Mouse (Mus musculus) cerebellum, postnatal 4 days (tissue): ENCODE results near the gene Apmap.
A peak's percentile ranks its signal among the peaks of the same experiment; 100 is the strongest.

Experiments used
- DNase-seq, 2 experiments: peaks; one replicate each; pipeline ENCODE4 v3.0.0; 2022; ENCODE audit warnings: low spot score in 2 of 2, mixed read lengths in 1 of 2

Gene Apmap

DNA sequence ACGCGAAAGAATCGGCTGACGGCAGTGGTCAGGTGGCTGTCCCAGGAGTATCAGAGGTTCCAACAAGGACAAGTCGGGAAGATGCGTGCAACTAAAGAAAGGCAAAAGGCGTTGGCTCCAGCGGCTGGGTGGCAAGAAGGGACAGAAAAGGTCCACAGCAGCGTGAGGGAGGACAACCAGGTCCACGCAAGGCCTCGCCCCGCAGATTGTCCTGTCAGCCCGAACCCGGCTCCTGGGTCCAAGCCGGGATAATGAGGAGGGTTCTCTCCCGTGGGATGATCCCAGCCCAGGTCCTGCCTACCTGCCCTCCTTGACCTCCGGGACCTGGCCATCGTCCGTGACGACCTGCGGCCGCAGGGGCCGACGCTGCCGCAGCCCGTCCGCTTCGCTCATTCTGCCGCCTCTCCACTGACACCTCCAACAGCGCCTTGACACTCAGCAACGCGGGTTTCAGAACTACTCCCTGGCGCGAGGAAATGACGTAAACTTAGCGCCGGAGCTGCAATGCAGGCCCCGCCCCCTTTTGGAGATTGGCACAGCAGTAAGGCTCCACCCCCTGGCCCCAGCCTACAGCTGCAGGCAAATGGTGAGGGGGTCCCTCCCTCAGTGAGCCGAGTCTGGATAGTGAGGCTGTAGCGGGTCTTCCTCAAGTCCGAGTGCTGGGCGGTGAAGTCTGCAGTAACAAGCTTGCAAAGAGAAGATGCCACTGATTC lies at the start of gene Apmap:
Gene Apmap, minus strand, starts transcription at position 481 of the 713 bp plus-strand sequence.
- DNase-seq, result peak; percentile 93 to 97

DNA sequence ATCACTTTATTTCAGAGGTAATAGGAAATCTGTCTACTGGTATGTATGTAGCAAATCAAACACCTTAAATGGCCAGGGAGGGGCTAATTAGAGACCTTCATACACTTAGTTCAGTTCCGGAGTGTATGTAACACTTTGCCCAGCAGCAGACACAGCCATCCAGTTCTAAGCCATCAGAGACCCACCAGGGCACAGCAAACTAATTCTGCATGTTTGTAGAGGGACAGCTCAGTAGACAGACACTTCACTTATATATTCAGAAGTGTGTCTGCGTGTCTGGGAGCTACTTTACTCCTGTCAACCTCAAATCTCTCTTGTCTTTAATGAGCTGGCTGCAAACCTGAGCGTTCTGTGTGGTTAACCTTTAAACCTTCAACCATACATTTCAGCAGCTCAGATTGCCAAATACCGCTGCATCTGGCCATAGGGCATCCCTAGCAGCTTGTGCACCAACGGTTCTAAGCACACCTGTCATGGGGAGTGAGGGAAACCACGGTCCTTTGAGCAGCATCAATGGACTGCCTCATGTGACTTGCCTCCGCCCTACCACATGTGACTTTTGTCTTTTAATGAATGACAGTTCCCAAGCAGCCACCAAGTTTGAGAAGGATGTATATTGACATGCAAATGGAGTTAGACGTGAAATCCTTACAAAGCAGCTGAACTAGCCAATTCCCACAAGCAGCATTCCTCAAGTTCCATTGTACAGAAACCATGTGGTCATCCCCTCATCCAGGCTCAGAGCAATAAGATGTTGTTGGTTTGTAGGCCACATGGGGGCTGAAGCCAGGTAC lies 48.8 kb upstream of the Apmap start:
- no peak for DNase-seq

DNA sequence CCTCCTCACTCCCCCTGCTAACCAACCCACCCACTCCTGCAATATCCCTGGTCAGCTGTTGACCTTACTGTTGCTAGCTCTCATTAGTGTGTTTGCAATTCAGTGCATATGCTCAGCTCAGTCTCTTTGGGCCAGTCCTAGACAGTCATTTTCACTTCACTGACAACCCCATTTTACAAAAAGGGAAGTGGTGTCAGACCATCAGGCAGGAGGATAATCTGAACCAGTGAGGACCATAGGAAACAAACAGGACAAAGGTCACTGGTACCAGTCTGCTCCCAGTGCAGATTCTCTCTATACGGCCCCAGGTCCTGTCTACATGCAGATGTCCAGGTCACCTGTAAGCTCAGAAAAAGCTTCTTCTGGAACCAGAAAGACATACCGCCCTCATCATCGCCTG lies 47.7 kb upstream of the Apmap start:
- no peak for DNase-seq

DNA sequence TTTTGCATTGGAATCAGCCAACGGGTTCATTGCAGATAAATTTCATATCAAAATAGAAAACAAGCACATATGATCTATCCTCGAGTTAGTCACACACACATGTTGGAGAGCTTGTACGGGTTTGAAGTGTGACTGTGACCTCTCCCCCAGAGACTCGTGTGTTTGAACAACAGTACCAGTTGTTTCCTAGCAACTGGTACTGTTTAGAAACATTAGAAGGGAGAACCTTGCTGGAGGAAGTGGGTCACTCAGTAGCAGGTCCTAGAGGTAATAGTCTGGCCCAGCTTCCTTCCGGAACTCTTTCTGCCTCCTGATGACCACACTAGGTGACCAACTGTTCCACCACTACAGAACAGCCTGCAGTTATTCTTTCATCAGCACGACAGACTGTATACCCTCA lies 46.9 kb upstream of the Apmap start:
- DNase-seq, result no peak

DNA sequence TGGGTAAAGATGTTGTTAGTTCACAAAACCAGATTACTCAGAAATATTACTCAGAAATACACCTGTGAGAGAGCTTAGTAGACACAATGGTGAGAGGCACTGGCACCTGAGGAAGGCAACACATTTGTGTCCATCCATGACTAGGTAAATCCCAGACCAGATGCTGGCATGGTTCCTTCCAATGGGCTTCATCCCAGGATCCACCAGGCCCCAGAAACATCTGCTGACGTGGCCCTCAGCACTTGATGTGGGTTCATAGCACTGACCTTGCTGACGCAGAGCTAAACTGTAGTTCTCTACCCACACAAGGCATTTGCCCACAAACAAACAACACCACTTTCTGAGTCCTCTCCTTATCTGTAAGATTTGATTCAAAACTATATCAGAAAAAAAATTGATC lies 46.4 kb upstream of the Apmap start:
- no peak for DNase-seq

DNA sequence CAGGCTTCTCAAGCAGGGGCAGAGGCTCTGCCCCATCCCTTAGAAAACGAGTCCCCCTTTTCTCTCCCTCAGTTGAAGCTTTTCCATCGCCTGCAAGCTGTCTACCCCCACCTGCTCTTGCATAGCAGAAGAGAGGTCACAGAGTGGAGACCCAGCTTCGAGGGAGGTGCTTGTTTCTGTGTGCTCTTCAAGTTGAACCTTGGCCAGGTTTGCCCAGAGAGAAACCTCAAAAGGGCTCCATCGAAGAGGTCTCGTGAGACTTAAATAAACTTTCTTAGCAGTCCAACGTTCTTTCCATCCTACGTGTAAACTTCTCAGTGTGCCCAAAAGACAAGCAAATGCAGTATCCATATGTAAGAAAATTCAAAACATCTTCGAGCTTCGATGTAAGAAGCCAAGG lies 43.0 kb upstream of the Apmap start:
- no peak for DNase-seq

DNA sequence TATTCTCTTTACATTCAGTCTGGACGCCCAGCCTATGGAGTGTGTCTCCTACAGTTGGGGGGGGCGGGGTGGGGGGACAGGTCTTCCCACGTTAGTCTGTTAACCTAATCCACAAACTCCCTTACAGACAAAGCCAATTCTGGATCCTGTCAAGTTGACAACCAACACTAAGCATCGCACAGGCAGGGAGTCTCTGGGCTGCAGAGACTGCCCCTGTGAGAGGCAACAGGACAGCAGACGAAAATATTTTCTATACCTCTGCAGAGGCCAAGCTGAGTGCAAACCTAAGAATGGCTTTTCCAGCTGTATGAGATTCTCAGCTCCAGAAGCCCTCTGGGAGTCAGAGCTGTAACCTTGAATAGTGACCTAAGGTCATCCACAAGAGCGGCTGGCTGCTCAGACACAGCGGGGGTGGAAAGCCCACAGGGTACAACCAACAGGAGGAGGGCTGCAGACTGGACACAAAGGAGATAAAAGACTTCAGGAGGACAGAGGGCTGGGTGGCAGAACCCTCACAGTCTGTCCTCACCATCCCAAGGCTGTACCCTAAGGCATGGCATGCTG lies 42.2 kb upstream of the Apmap start:
- no peak for DNase-seq

DNA sequence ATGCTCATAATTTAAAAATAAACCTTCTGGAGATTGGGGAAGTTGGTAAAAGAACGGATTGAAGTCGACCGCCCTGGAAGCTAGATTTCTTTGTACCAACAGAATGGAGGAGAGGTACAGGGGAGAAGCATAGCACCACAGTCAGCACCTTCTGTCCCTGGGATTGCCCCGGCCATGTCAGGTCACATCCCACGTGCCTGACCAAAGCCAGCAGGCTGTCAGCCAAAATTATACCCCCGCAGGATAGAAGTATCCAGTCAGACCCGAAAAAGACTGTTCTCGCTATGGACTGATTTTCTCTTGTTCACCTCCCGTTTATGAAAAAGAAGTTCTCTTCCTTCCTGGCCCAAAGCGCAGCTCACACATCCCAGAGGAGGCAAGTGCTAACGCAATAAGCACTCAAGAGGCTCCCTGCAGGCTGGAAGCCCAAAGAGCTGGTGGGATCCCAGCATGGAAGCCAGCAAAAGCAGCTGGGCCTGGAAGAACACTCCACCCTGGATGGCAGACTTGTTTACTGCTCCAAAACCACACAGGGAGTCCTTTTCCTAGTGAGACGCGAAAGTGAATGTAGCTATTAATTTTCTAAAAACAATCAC lies 40.0 kb upstream of the Apmap start:
- no peak for DNase-seq

DNA sequence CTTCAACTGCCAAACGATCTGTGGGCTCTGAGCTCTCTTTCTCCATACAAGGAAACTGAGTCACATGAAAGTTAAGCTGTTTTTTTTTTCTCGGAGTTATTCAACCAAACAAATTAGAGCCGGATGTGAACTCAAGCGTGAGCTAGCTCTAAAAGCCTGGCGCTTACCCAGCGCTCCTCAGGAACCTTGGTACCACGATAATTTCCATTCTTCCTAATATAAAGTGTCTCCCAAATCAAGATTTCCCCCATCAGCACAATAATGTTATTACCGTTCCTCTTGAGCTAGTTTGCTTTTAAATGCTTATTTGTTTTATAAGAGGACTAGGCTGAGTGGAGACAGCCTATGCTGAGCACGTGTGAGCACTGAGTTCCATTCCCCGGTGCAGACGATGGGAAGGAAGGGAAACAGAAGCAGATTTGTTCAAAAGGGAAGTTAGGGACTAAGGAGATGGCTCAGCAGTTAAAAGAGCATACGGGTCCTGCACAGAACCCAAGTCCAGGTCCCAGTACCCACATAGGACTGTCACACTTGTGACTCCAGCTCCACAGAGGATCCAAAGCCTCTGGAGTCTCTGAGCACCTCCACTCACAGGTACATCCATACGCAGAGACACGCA lies 39.4 kb upstream of the Apmap start:
- DNase-seq, result no peak

DNA sequence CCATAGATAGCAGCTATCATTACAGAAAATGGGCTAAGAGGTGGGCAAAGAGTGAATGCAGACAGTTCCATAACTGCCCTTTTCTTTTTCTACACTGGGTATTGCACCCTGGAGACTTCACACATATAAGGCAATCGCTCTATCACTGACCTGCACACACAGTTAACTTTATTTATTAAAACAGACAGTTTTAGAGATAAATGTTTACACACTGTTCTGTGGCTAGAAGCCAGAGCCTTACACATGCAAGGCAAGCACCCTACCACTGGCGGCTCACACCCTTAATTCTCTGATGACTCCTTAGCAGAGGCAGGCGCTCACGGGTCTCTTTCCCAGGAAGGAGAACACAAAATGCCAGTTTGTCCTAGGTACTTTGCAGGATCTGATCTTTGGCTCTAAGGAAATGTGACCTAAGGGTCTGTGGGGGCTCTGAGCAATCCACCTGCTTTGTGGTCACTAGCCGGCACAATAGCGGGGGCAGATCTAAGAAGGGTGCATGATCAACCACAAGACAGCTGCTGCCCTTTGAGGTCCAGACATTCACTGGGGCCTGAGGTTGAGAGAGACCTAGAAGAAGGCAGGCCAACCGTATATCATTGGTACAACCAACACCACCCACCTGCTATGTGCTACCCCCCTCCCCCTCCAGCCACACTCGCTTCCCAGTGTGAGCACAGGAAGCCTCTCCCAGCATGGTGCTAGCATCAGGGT lies 38.2 kb upstream of the Apmap start:
- DNase-seq, result no peak

DNA sequence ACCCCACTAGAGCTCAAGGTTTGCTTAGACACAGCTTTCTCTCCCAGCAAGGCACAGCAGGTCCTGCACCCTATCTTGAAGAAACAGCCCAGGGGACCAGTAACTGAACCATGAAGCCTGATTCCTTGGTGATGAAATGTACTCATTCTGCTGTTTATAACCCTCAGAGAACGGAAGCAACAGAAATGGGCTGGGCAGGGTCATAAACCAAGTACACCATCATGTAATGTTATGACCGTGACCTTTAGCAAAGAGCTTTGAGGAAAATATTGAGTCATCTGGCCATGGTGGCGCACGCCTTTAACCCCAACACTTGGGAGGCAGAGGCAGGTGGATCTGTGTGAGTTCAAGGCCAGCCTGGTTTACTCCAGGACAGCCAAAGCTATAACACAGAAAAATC lies 36.9 kb upstream of the Apmap start:
- DNase-seq, result no peak

DNA sequence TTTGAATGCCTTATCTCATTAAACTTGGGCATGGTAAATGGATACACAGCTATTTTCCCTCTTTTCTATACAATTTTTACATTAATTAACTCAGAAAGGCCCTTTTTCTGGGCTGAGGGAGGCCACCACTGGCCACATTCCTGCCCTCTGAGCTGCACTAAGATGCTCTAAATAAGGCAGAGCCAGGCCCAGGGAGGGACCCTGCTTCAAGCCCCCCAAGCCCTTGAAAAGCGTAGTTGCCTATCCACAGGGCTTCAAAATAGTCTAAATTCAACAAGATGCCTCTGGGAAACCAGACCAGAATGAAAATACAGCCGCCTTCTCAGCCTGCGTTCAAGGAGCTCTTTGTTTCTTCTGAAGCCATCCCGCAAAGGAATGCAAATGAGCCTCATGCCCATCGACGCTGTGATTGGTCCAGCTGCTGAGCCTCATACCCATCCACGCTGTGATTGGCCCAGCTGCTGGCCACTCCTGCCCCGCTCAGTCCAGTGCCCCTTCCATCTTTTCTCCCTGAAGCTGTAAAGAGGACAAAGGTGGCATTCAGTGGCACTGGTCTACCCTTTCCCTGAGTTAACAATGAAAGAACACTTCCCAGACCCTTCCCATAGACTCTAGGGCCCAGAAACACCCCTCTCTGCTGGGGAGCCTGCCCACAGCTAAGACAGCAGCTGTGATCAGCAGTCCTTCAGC lies 35.5 kb upstream of the Apmap start:
- DNase-seq, result peak in 1 of 2 experiments; percentile 45

DNA sequence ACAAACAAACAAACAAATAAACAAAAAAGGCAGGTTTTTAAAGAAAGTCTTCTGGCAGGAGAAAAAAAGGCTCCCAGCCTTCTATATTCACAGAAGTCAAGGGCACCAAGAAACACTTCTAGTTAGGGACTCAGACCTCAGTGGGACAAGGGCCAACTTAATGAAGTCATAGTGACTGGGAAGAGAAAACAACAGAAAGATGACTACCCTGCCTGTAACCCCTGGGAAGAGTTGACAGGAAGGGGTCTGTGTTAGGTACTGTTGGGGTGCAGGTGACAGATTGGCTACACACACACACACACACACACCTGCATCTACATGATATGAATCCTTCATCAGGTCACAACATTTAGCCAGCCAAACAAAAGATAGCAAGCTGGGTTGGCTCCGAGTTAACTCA lies 34.8 kb upstream of the Apmap start:
- no peak for DNase-seq

DNA sequence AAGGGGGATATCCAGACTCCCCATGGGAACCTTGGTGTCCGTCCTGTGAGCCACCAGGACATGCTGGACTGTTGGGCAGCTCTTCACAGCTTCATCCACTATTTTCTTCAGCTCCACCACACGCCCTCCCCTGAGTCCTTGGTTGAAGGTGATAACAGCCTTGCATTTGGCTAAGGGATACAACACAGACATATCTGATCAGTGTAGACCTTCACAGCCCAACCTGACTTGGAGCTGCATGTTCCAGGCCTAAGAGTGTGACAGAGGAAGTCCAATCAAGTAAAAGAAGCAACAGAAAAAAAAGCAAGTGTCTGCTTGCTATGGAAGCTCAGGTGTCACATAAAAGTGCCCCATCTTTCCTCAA lies 30.0 kb upstream of the Apmap start:
- DNase-seq, result no peak

DNA sequence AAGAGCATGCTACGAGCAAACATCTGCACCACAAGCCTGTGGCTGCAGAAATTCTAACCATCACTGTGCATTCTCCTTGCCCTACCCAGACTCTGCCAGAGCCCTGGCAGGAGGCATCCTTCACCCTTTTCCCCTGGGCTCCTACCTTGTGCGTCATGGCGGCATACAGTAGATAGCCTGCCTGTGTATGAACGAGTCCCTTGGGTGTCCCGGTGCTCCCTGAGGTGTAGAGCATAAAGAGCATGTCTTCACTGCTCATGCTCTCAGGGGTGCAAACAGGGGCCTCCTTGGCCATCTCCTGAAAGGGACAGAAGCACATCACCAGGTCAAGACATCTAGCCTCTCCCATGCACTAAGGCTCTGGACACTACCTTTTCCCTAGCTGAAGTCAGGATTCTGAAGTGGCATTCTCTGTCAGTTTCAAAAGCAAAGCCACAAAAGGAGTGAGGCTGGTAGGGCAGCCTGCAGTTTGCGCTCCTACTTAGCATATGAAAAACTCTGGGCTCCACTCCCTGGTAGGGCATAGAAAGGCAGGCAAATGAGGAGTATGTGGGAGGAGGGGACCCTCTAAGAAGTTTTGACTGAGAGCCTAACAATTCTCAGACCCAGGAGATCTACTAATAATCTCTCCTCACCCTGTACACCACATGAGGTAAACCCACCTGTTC lies 29.5 kb upstream of the Apmap start:
- no peak for DNase-seq

DNA sequence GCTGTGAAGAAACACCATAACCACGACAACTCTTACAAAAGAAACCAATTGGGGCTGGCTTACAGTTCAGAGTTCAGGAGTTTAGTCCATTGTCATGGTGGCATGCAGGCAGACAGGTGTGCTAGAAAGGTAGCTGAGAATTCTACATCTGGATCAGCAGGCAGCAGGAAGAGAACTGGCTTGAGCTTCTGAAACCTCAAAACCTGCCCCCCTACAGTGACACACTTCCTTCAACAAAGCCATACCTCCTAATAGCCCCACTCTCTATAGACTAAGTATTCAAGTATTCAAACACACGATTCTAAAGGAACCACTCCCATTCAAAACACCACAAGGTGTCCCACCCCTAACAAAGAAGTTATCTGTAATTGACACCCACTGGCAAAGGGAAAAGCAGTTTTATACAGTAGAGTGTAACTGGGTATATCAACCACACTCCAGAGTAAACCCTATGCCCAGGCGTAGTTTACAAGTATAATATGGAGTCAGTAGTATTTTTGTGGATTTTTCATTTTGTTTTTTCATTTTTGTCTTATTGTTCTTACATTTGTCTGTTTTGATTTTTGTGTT lies 27.6 kb upstream of the Apmap start:
- DNase-seq, result no peak

DNA sequence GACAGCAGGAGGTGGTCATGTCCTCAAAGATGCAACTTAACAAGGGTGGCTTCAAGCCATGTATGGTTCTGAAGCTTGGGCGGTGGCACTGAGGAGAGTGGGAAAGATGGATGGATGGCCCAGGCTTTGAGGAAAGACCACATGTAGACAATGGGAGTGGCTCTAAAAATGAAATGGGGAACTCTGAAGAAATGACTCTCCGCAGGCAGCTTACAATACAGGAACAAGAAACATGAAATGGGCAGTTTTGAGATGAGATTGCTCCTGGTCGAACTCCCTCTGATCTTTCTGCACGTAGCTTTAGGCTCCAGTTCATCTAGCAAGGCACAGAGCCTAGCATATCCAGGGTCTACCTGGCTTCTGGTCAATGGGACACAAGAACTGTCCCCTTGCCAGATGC lies 20.9 kb upstream of the Apmap start:
- DNase-seq, result no peak

DNA sequence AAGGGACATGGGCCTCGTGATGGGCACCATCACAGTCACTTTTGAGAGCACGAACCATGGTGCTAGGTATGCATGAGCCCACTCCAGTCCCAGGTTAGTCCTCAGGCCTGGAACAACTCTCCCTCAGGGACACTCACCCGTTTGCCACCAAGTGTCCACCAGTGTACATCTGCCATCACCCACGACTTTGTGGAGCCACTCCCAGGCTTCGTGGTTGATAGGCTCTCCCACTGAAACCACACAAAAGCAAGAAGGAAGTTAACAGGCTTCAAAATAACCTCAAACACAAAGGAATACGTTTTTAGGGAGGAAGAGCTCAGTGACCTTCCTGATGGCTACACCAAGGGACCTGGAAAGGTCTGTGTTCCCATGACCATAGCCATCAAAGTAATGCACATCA lies 18.8 kb upstream of the Apmap start:
- DNase-seq, result no peak

DNA sequence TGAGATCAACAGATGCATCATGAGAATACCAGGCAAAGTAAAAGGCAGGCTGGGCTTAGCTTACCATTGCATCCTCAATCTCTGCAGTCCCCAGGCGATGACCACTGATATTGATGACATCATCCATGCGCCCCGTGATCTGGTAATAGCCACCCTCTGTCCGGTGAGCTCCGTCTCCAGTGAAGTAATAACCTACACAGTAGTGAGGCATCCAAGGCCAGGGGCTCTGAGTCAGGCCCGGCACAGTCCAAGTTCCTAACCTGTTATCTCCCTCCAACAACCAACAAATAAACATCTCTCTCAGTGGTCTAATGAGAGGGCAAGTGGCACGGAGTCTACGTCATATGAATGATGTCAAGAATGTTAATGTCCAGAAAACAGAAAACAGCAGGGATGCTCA lies 16.6 kb upstream of the Apmap start:
- no peak for DNase-seq

DNA sequence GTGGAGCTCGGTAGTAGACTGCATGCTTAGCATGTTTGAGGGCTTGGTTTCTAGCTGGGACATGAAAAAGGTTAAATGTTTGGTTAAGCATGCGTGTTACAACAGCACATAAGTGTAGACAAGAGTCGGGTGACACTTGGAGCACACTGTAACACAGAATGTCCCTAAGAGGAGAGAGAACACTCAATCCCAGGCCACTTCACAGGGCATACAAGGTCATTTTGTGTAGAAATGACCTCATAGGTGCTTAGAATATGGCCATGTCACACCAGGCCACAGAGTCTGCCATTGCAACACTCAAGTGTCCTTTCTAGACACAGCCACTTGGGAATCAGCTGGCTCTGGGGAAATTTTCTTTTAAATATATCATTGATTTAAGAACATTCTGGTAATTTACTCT lies 15.6 kb upstream of the Apmap start:
- DNase-seq, result no peak
